Mouse (Mus musculus) olfactory bulb, adult 2 months (tissue): ENCODE measurements at regions not wholly inside any gene's neighbourhood (a gene's known extent, or its start where the extent isn't known, plus 50 kb on each side); places are given as distances from the start of the nearest gene placed in this dataset.
"Not testable (repeated sequence)": the region's sequence is repeated elsewhere in the genome, so short reads cannot be mapped to it uniquely, and the experiment has no call there.

Source experiments
- H3K27ac ChIP-seq: fragments of 200-500 bp; 2 replicates; pipeline ENCODE4 v1.5.1; 2012; ENCODE audit warnings: low read depth, low read length; ENCODE audit not compliant: insufficient read depth
- H3K4me1 ChIP-seq: fragments of 200-500 bp; 2 replicates; pipeline ENCODE4 v1.6.1; 2012; ENCODE audit warnings: low read length; ENCODE audit not compliant: control insufficient read depth, insufficient read depth
- H3K4me3 ChIP-seq: fragments of 200-500 bp; 2 replicates; pipeline ENCODE4 v1.5.1; 2012; ENCODE audit warnings: mild to moderate bottlenecking, low read depth, low read length, moderate library complexity; ENCODE audit not compliant: insufficient read depth
- CTCF ChIP-seq: fragments of 200-500 bp; IDR thresholded peaks from 2 replicates; pipeline ENCODE4 v1.5.1; 2012; ENCODE audit warnings: low read depth, mild to moderate bottlenecking, low read length, moderate library complexity; ENCODE audit not compliant: insufficient read depth
- WGBS: fragments of 180-500 bp; shearing (Covaris S2); methylation state at CpG from one replicate; pipeline ENCODE4 v1.1.7; 2018; 5-methylcytosine and 5-hydroxymethylcytosine counted together

- WGBS, result no CpG with 5 or more reads among the region's 1 CpGs
- not testable (repeated sequence) for H3K4me1 ChIP-seq, H3K27ac ChIP-seq, H3K4me3 ChIP-seq
Observed at GRCm38 (mm10) chr8:20100241-20100640, 197.0 kb downstream of the Gm31371 start.

- H3K4me1 ChIP-seq, H3K4me3 ChIP-seq: not testable (repeated sequence)
- WGBS, result no CpG with 5 or more reads among the region's 2 CpGs
Observed at GRCm38 (mm10) chr8:20102374-20102773, 199.2 kb downstream of the Gm31371 start.

DNA sequence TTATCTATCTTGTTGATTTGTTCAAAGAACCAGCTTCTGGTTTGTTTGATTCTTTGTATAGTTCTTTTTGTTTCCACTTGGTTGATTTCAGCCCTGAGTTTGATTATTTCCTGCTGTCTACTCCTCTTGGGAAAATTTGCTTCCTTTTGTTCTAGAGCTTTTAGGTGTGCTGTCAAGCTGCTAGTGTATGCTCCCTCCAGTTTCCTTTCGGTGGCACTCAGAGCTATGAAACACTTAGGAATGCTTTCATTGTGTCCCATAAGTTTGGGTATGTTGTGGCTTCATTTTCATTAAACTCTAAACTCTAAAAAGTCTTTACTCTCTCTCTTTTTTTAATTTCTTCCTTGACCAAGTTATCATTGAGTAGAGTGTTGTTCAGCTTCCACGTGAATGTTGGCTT lies 204.0 kb downstream of the Gm31371 start:
- not testable (repeated sequence) for H3K4me1 ChIP-seq, H3K27ac ChIP-seq, H3K4me3 ChIP-seq
- 80% methylated on average over 1 of the region's 2 CpGs for WGBS

More at GRCm38 (mm10) chr8:20102374-20102773, 199.2 kb downstream of the Gm31371 start:
- not testable (repeated sequence) for H3K27ac ChIP-seq

DNA sequence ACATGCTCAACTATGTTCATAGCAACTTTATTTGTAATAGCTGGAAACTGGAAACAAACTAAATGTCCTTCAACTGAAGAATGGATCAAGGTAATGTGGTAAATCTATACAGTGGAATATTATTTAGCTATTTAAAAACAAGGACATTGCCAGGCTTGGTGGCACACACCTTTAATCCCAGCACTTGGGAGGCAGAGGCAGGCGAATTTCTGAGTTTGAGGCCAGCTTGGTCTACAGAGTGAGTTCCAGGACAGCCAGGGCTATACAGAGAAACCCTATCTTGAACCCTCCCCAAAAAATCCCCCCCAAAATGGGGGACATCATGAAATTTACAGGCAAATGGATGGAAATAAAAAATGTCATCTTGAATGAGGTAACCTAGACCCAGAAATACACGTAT lies 213.6 kb downstream of the Gm31371 start:
- WGBS, result 74% methylated on average over 2 of the region's 2 CpGs
- H3K27ac ChIP-seq, H3K4me1 ChIP-seq, H3K4me3 ChIP-seq: not testable (repeated sequence)

- H3K4me1 ChIP-seq, H3K27ac ChIP-seq: not testable (repeated sequence)
- 82% methylated on average over 4 of the region's 4 CpGs for WGBS
Observed at GRCm38 (mm10) chr8:20119581-20119980, 216.4 kb downstream of the Gm31371 start.

GRCm38 (mm10) chr8:20120186-20120585 lies 217.0 kb downstream of the Gm31371 start:
- not testable (repeated sequence) for H3K4me3 ChIP-seq, H3K4me1 ChIP-seq, H3K27ac ChIP-seq
- WGBS, result 95% methylated on average over 2 of the region's 2 CpGs

More at GRCm38 (mm10) chr8:20119581-20119980, 216.4 kb downstream of the Gm31371 start:
- not testable (repeated sequence) for H3K4me3 ChIP-seq

DNA sequence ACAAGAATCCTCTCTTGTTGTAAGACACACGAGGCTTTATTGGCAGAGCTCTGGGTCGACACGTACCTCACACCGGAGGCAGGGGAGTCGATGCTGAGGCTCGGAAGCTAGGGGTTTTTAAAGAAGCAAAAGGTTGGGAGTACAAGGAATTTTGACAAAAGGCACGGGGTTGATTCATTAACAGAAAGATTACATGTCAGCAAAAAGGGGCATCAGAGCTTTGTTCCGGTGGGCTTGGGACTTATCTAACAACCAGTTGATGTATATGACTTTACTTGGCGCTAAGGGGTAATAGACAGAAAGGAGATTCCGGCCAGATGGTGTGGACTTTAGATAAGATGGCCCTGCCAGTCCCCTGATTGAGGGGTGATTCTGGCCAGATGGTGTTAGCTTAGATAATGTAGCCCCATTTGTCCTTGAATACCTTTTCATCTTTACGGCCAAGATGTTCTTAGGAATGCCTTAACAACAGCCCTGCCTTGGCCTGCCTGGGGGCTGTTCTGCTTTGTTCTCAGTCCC lies 218.3 kb downstream of the Gm31371 start:
- whole genome bisulfite sequencing, result 95% methylated on average over 10 of the region's 11 CpGs
- H3K4me3 ChIP-seq, H3K4me1 ChIP-seq, H3K27ac ChIP-seq: not testable (repeated sequence)

DNA sequence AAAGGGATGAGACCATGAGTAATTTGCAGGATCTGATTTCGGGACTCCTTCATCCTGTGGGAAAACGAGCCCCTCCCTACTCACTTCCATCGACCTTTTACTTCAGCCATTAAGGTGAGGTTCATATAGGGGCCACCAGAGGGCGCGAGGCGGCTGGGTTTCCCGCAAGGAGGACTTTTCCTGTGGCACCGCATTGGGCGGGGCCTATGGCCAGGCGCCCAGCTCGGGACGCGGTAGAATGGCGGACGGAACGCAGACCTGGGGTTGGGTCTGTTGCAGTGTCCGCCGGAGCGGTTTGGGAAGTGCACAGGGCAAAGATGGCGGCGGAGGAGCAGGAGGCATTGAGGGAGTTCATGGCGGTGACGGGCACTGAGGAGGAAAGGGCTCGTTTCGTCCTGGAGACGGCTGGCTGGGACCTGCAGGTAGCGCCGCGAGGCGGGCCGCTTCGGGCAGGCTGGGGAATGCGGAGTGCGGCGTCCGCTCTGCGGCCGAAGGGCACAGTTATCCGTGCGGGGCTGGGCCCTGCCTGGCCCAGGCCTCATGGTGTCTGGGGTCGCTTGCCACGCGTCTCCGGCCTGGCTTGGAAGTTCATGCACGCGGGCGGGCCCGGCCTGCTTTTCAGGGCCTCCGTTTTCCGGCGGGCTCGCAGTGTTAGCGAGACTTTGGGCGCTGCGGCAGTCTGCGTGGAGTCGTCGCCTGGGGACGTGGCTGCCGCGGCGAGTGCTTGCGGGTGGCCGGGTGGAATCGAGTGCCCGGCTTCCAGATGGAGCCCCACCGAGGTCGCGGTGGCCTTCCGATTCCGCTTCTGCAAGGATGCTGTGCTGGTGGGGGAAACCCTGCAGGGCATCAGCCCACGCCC lies 219.1 kb downstream of the Gm31371 start:
- WGBS, result 11% methylated on average over 71 of the region's 72 CpGs
- H3K27ac ChIP-seq, H3K4me1 ChIP-seq: not testable (repeated sequence)
- H3K4me3 ChIP-seq, result peak overlapping the region; percentile 54
- peak; percentile 63 for TF ChIP-seq CTCF

GRCm38 (mm10) chr8:20123545-20123944 lies 220.4 kb downstream of the Gm31371 start:
- WGBS, result 88% methylated on average over 5 of the region's 5 CpGs
- not testable (repeated sequence) for H3K4me1 ChIP-seq, H3K27ac ChIP-seq, H3K4me3 ChIP-seq

- 60% methylated on average over 1 of the region's 1 CpGs for WGBS
- not testable (repeated sequence) for H3K27ac ChIP-seq, H3K4me1 ChIP-seq, H3K4me3 ChIP-seq
Observed at GRCm38 (mm10) chr8:20135626-20136025, 227.4 kb downstream of the Gm15319 start.

GRCm38 (mm10) chr8:20145436-20145835 lies 217.6 kb downstream of the Gm15319 start:
- H3K4me1 ChIP-seq, H3K4me3 ChIP-seq, H3K27ac ChIP-seq: not testable (repeated sequence)
- WGBS, result 88% methylated on average over 4 of the region's 4 CpGs

GRCm38 (mm10) chr8:20151317-20152047 lies 211.5 kb downstream of the Gm15319 start:
- H3K4me3 ChIP-seq, H3K4me1 ChIP-seq, H3K27ac ChIP-seq: not testable (repeated sequence)
- 83% methylated on average over 7 of the region's 11 CpGs for WGBS

- H3K4me3 ChIP-seq, H3K4me1 ChIP-seq: not testable (repeated sequence)
- WGBS, result 100% methylated on average over 1 of the region's 1 CpGs
Observed at GRCm38 (mm10) chr8:20154091-20154490, 208.9 kb downstream of the Gm15319 start.

More at GRCm38 (mm10) chr8:20154091-20154490, 208.9 kb downstream of the Gm15319 start:
- not testable (repeated sequence) for H3K27ac ChIP-seq
